Mouse (Mus musculus) liver, embryonic 11.5 days (tissue): ENCODE measurements at regions not wholly inside any gene's neighbourhood (a gene's known extent, or its start where the extent isn't known, plus 50 kb on each side); places are given as distances from the start of the nearest gene placed in this dataset. TPM values are rescaled to one million over a fixed set of nuclear protein-coding genes. Genes with fewer than 3 reads are reported as not detected.

Source experiments
- ATAC-seq: fragments of 200-750 bp; cut with Nextera tagmentation; replicated peaks from 2 replicates; pipeline ENCODE4 v1.8.0; 2017; ENCODE audit warnings: moderate number of reproducible peaks, mild to moderate bottlenecking, moderate TSS enrichment, moderate library complexity; ENCODE audit not compliant: low FRiP score
- DNase-seq: peaks from one replicate; pipeline ENCODE4 v3.0.0-alpha.2; 2017; ENCODE audit warnings: low spot score
- H3K27ac ChIP-seq: fragments of 300-500 bp; sonication (generic); 2 replicates; pipeline ENCODE4 v1.5.1; 2014; ENCODE audit warnings: mild to moderate bottlenecking, low read depth, low read length, control low read depth
- H3K27me3 ChIP-seq: fragments of 300-500 bp; sonication (generic); replicated peaks from 2 replicates; pipeline ENCODE4 v1.6.1; 2014; ENCODE audit warnings: low read length, mixed read lengths; ENCODE audit not compliant: control insufficient read depth, insufficient read depth
- H3K36me3 ChIP-seq: fragments of 300-500 bp; sonication (generic); 2 replicates; pipeline ENCODE4 v1.6.1; 2014; ENCODE audit warnings: mild to moderate bottlenecking, low read length, moderate library complexity, mixed read lengths; ENCODE audit not compliant: control insufficient read depth, insufficient read depth
- H3K4me1 ChIP-seq: fragments of 300-500 bp; sonication (generic); replicated peaks from 2 replicates; pipeline ENCODE4 v1.6.1; 2014; ENCODE audit warnings: low read length, mixed read lengths; ENCODE audit not compliant: control insufficient read depth, insufficient read depth
- H3K4me2 ChIP-seq: fragments of 300-500 bp; sonication (generic); 2 replicates; pipeline ENCODE4 v1.6.1; 2014; ENCODE audit warnings: mild to moderate bottlenecking, control low read depth, moderate library complexity
- H3K4me3 ChIP-seq: fragments of 300-500 bp; sonication (generic); 2 replicates; pipeline ENCODE4 v1.5.1; 2014; ENCODE audit warnings: low read depth, low read length, control low read depth
- H3K9ac ChIP-seq: fragments of 300-500 bp; sonication (generic); 2 replicates; pipeline ENCODE4 v1.6.1; 2014; ENCODE audit warnings: low read depth, low read length, control low read depth
- H3K9me3 ChIP-seq: fragments of 300-500 bp; sonication (generic); 2 replicates; pipeline ENCODE4 v1.6.1; 2016; ENCODE audit warnings: low read length, inconsistent platforms, mixed read lengths; ENCODE audit not compliant: control insufficient read depth
- WGBS: fragments of 180-500 bp; shearing (Covaris S2); extraction: QIAGEN DNeasy Blood & Tissue Kit; methylation state at CpG from one replicate; pipeline ENCODE4 v1.1.7; 2014; 5-methylcytosine and 5-hydroxymethylcytosine counted together
- microRNA-seq: library from miRNA; unstranded; fragments of <30 nt; microRNA quantifications from one replicate; pipeline ENCODE4, GENCODE M21; 2017; ENCODE audit warnings: borderline number of aligned reads

GRCm38 (mm10) chr5:141160956-141161355, 80.3 kb upstream of the Sdk1 start:
- no peaks in the 10 kb centered on the region for H3K36me3 ChIP-seq
- DNase-seq (no peak), ATAC-seq (no peak)
- H3K4me1 ChIP-seq, result no peaks in the 10 kb centered on the region
- no peak overlapping the region for H3K9ac ChIP-seq
- no peak overlapping the region for H3K4me3 ChIP-seq
- H3K27ac ChIP-seq, result no peak overlapping the region
- no peaks in the 10 kb centered on the region for H3K9me3 ChIP-seq
- H3K27me3 ChIP-seq, result no peaks in the 10 kb centered on the region
- 84% methylated on average over 5 of the region's 5 CpGs for WGBS
- H3K4me2 ChIP-seq, result no peak overlapping the region

- Histone ChIP-seq H3K27me3 (no peaks in the 10 kb centered on the region), H3K27ac (no peak overlapping the region), H3K36me3 (no peaks in the 10 kb centered on the region), H3K9ac (no peak overlapping the region), H3K9me3 (no peaks in the 10 kb centered on the region), H3K4me1 (no peaks in the 10 kb centered on the region), H3K4me3 (no peak overlapping the region), H3K4me2 (no peak overlapping the region)
- DNase-seq (no peak), ATAC-seq (no peak)
- 60% methylated on average over 6 of the region's 6 CpGs for WGBS
These were observed 58.8 kb upstream of the Sdk1 start for GRCm38 (mm10) chr5:141182442-141182841.

- DNase-seq (no peak), ATAC-seq (no peak)
- Histone ChIP-seq H3K9me3 (no peaks in the 10 kb centered on the region), H3K36me3 (no peaks in the 10 kb centered on the region), H3K9ac (no peak overlapping the region), H3K27me3 (no peaks in the 10 kb centered on the region), H3K27ac (no peak overlapping the region), H3K4me3 (no peak overlapping the region), H3K4me1 (no peaks in the 10 kb centered on the region), H3K4me2 (no peak overlapping the region)
- 69% methylated on average over 2 of the region's 2 CpGs for WGBS
These were observed 52.3 kb upstream of the Sdk1 start for GRCm38 (mm10) chr5:141189033-141189432.

Small RNAs in the stretch of these regions (microRNA-seq; reads per million reads assigned to microRNA genes)
- not detected for gene Gm26113
